Mouse (Mus musculus) ES-Bruce4 (cell line): ENCODE results near the gene Pheta2. TPM values are rescaled to one million over a fixed set of nuclear protein-coding genes. Genes with fewer than 3 reads are reported as not detected.
A peak's percentile ranks its signal among the peaks of the same experiment; 100 is the strongest.
"Not testable (repeated sequence)": the region's sequence is repeated elsewhere in the genome, so short reads cannot be mapped to it uniquely, and the experiment has no call there.

Experiments used
- H3K27ac ChIP-seq: 2 replicates; pipeline ENCODE4 v1.5.1; 2012; ENCODE audit warnings: low read length, inconsistent platforms; ENCODE audit not compliant: insufficient read depth
- H3K27me3 ChIP-seq: 2 replicates; pipeline ENCODE4 v1.6.1; 2012; ENCODE audit warnings: mild to moderate bottlenecking, low read length, inconsistent platforms; ENCODE audit not compliant: control insufficient read depth, poor library complexity, insufficient read depth, severe bottlenecking
- H3K36me3 ChIP-seq: 2 replicates; pipeline ENCODE4 v1.6.1; 2012; ENCODE audit warnings: inconsistent platforms, mild to moderate bottlenecking, low read length, moderate library complexity; ENCODE audit not compliant: control insufficient read depth, poor library complexity, insufficient read depth, severe bottlenecking
- H3K4me1 ChIP-seq: one replicate; pipeline ENCODE4 v1.8.1; 2011; ENCODE audit warnings: low read length; ENCODE audit not compliant: control insufficient read depth, insufficient read depth
- H3K4me3 ChIP-seq: 2 replicates; pipeline ENCODE4 v1.5.1; 2011; ENCODE audit warnings: low read depth, mild to moderate bottlenecking, low read length
- H3K9ac ChIP-seq: 2 replicates; pipeline ENCODE4 v1.6.1; 2012; ENCODE audit warnings: low read depth, mild to moderate bottlenecking, inconsistent platforms; ENCODE audit not compliant: poor library complexity, severe bottlenecking
- H3K9me3 ChIP-seq: replicated peaks from 2 replicates; pipeline ENCODE4 v1.6.1; 2012; ENCODE audit warnings: mild to moderate bottlenecking, low read length, inconsistent platforms; ENCODE audit not compliant: control insufficient read depth, poor library complexity, insufficient read depth, severe bottlenecking
- CTCF ChIP-seq: IDR thresholded peaks from one replicate; pipeline ENCODE4 v1.8.1; 2011; ENCODE audit warnings: low read depth, low read length
- EP300 ChIP-seq: IDR thresholded peaks from 2 replicates; pipeline ENCODE4 v1.6.1; 2011; ENCODE audit warnings: low read depth, low read length; ENCODE audit not compliant: insufficient read depth
- POLR2A ChIP-seq: IDR thresholded peaks from one replicate; pipeline ENCODE4 v1.8.1; 2011; ENCODE audit warnings: low read length; ENCODE audit not compliant: insufficient read depth
- polyA plus RNA-seq: library from polyadenylated mRNA; stranded (reverse); fragments of >200 nt; gene quantifications from 2 replicates; pipeline ENCODE4 v1.2.4, GENCODE M21; 2011; ENCODE audit warnings: low read depth; ENCODE audit not compliant: missing spikeins, insufficient read depth, insufficient read length

Pheta2 gene
- polyA plus RNA-seq, 1 experiment = 1.8 TPM

DNA sequence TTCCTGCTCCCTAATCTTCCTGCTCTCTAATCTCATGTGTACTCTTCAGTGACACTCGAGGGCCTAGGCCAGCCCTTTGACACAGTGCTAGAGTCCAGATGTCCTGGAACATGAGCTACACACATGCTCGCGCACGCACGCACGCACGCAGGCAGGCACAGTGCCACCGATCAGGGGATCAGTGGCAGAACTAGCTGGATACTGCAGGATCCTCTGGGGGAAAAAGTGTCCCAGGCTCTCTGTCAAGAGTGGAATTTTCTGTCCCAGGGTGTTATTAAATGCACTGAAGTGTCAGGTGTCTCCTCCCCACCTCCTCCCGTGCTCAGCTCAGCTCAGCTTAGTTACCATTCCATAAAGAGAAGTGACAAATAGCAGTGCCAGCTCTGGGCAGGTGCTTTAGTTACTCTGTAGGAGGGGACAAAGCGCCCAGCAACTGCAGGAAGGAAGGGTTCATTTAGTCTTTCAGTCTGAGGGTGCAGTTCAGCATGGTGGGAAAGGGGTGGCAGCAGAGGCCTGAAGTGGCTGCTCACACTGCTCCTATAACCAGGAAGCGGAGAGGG is 22.8 kb downstream of the Pheta2 start:
- TF ChIP-seq POLR2A (no peak), CTCF (peak; percentile 21), EP300 (no peak)
- Histone ChIP-seq H3K9ac (no peak overlapping the region), H3K27me3 (no peaks in the 10 kb centered on the region), H3K4me1 (no peaks in the 10 kb centered on the region), H3K9me3 (no peaks in the 10 kb centered on the region), H3K4me3 (no peak overlapping the region), H3K36me3 (no peaks in the 10 kb centered on the region), H3K27ac (no peak overlapping the region)

DNA sequence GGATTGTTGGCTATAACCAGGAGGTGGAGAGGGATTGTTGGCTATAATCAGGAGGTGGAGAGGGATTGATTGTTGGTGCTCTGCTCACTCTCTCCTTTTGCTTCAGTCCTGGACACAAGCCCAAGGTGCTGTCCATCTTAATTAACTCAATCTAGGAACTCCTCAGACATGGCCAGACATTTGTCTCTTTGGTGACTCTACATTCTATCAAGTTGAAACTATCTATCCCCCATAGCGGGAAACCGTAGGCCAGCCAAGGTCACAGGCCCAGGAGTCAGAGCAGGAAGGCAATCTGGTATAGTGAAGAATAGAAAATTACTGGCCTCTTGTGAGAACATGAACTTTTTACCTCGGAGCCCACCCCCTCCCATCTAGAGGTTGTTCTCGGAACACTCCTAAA is 23.5 kb downstream of the Pheta2 start:
- Histone ChIP-seq H3K4me1 (no peaks in the 10 kb centered on the region), H3K4me3 (no peak overlapping the region), H3K9ac (no peak overlapping the region), H3K36me3 (no peaks in the 10 kb centered on the region), H3K27ac (no peak overlapping the region), H3K9me3 (no peaks in the 10 kb centered on the region), H3K27me3 (no peaks in the 10 kb centered on the region)
- no peak for TF ChIP-seq CTCF
- no peak for TF ChIP-seq EP300
- no peak for TF ChIP-seq POLR2A

GRCm38 (mm10) chr15:82363801-82364200 is 25.1 kb downstream of the Pheta2 start:
- H3K9me3 ChIP-seq, H3K27me3 ChIP-seq, H3K4me1 ChIP-seq, H3K4me3 ChIP-seq, H3K36me3 ChIP-seq, H3K27ac ChIP-seq, H3K9ac ChIP-seq: not testable (repeated sequence)

DNA sequence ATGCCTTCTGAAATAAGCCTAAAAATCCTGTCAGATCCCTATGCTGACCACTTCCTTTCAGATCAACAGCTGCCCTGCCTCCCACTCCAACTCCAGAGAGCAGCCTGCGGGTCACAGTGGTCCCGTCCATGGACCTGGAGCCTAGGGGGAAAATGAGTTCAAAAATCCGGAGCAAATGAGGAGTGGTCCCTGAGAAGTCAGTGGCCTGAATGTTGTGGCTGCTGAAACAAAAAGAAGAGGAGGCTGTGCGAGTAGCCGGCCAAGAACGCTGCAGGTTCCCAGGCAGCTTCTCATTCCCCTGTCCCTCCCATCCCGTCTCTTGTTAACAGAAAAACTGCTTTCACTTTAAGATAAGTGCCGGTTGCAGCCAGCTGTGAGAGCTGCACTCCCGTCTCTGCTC is 25.8 kb downstream of the Pheta2 start:
- H3K9me3 ChIP-seq, H3K9ac ChIP-seq, H3K27ac ChIP-seq, H3K36me3 ChIP-seq, H3K4me3 ChIP-seq, H3K4me1 ChIP-seq, H3K27me3 ChIP-seq: not testable (repeated sequence)

DNA sequence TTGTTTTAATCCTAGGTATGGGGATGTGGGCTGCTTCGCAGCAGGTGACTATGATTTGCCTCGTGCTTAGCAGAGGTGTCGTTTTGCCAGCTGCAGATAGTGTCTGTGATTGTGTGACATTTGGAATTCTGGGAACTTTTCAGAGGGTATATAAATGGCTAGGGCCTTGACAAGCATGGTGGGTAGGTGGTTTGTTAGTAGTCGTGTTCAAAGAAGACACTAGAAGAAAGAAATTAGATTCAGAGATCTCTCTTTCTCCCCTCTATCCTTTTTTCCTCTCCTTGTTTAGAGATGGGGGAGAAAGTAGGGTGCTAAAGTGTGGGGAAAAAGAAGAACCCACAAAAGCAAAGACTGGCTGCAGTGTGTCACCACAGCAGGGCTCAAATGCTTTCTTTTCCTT is 29.4 kb downstream of the Pheta2 start:
- H3K4me3 ChIP-seq = no peak overlapping the region
- H3K9ac ChIP-seq = no peak overlapping the region
- H3K9me3 ChIP-seq = no peaks in the 10 kb centered on the region
- H3K4me1 ChIP-seq = no peaks in the 10 kb centered on the region
- H3K27me3 ChIP-seq = no peaks in the 10 kb centered on the region
- TF ChIP-seq EP300 (no peak), CTCF (no peak), POLR2A (no peak)
- H3K27ac ChIP-seq = no peak overlapping the region
- no peaks in the 10 kb centered on the region for H3K36me3 ChIP-seq

- H3K4me1 ChIP-seq = no peaks in the 10 kb centered on the region
- H3K4me3 ChIP-seq = no peak overlapping the region
- no peaks in the 10 kb centered on the region for H3K27me3 ChIP-seq
- TF ChIP-seq CTCF = no peak
- no peak for TF ChIP-seq EP300
- TF ChIP-seq POLR2A = no peak
- no peaks in the 10 kb centered on the region for H3K9me3 ChIP-seq
- H3K9ac ChIP-seq = no peak overlapping the region
- H3K36me3 ChIP-seq = no peaks in the 10 kb centered on the region
- H3K27ac ChIP-seq = no peak overlapping the region
Measured at GRCm38 (mm10) chr15:82368851-82369250, 30.1 kb downstream of the Pheta2 start.

- H3K27me3 ChIP-seq = no peaks in the 10 kb centered on the region
- H3K9me3 ChIP-seq = no peaks in the 10 kb centered on the region
- no peaks in the 10 kb centered on the region for H3K36me3 ChIP-seq
- H3K4me1 ChIP-seq = no peaks in the 10 kb centered on the region
- H3K27ac ChIP-seq = no peak overlapping the region
- no peak for TF ChIP-seq POLR2A
- TF ChIP-seq CTCF = no peak
- no peak overlapping the region for H3K9ac ChIP-seq
- H3K4me3 ChIP-seq = no peak overlapping the region
Measured at GRCm38 (mm10) chr15:82372446-82372845, 33.7 kb downstream of the Pheta2 start.
